Mouse (Mus musculus) embryo, embryonic 11.5 days (tissue): Measurements from ENCODE around the gene 3110082I17Rik.
"Not testable (repeated sequence)": the region's sequence is repeated elsewhere in the genome, so short reads cannot be mapped to it uniquely, and the experiment has no call there.

Source experiments
- DNase-seq: peaks from one replicate; pipeline ENCODE4 v3.0.0-alpha.2; 2012; ENCODE audit warnings: low read depth, low spot score

Gene 3110082I17Rik

DNA sequence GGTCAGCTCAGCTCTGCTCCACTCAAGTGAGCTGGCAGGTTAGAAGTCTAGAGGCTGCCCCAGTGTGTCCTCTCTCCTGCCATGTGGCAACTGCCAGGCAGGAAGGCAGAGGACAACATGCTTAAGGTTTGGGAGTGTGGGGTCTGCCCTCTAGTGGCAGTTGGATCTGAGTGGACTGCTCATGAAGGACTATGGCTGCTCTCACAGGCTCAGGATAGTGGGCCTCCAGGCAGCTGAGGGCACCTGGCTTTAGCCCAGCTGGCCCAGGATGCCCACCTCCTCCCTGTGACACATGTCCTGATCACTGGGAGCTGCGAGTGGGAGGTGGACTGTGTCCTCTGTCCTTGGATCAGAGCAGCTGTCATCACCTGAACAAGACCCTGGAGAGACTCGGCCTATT lies 101.7 kb downstream of the 3110082I17Rik start:
- no peak for DNase-seq

DNA sequence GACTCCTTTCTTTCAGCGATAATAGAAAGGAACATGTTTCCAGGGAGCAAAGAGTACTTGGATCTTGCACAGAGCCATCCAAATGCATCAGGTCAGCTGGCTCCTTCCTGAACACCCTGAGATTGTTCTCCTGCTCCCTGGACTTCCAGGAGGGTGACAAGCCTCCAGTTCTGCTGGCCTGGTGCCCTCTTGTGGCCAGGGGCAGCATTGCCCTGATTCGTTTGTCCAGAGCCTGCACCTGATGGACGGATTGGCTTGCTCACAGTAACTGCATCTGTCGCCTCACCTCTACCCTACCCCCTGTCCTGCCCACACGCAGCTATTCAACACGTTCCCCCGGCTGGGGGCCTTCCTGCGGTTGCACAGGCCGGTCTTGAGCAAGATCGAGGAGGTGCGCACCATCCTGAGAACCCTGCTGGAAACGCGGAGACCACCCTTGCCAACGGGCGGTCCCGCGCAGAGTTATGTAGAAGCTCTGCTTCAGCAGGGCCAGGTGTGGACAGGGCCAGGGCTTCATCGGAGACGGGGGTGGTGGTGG lies 105.0 kb downstream of the 3110082I17Rik start:
- no peak for DNase-seq

DNA sequence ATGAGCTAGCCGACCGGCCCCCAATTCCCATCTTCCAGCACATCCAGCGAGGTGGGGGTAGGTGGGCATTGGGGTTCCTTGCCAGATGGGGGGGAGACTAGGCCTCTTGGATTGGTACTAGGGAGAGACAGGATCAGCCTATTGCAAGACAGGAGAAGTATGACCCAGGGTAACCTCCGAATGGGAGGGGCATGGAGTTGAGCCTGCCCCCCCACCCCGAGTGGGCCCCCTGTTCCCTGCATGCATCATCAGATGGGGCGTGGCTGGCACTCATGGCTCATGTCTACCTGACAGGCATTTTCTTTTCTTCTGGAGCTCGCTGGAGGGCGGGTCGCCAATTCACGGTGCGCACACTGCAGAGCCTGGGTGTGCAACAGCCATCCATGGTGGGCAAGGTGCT lies 106.4 kb downstream of the 3110082I17Rik start:
- DNase-seq: no peak

GRCm38 (mm10) chr5:139353496-139353895 lies 106.8 kb downstream of the 3110082I17Rik start:
- DNase-seq: no peak

GRCm38 (mm10) chr5:139352317-139352716 lies 108.0 kb downstream of the 3110082I17Rik start, which contains the start of gene Cyp2w1:
Cyp2w1 (plus strand) TSS chr5:139352617.
- no peak for DNase-seq

DNA sequence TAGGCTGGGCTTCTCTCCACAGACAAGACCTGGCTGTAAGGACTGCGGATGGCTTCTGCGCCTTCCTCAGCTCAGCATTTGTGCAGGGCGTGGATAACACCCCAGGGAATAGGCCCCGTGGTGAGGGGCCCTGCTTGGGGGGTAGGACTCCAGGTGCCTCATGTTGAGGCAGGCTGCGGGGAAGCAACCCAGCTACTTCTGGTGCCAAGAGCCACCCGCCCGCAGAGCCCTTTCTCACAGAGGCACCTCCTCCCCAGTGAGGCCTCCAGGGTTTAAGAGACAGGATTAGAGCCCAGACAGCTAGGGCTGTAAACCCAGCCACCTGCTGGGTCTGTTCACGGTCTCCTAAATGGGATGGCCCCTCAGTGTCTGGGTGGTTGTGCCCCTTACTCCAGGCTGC lies 108.7 kb downstream of the 3110082I17Rik start:
- no peak for DNase-seq

DNA sequence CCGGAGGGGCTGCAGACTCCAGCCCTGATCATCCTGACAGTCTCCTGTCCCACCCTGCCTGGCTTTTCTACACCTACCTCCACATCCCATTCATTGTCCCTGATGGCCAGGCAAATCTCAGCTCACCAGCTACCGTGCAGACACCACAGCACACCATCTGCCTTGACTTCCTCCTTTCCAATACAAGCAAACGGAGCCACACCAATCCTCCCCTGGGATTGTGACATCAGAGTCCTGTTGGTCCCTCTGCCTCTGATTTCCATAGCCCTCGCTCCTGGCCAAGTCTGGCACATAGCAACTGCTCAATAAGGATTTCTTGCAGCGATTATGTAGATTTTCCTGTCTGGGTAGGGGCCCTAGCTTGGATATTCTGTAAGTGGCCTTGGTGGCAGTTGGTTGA lies 109.2 kb downstream of the 3110082I17Rik start, which contains the start of gene Cox19:
Gene Cox19, minus strand, starts transcription at position 285 of the 400 bp plus-strand sequence.
- DNase-seq: no peak

- no peak for DNase-seq
These were observed 110.6 kb downstream of the 3110082I17Rik start for GRCm38 (mm10) chr5:139349713-139350112.

- DNase-seq: no peak
These were observed 113.1 kb downstream of the 3110082I17Rik start for GRCm38 (mm10) chr5:139347225-139347624.

DNA sequence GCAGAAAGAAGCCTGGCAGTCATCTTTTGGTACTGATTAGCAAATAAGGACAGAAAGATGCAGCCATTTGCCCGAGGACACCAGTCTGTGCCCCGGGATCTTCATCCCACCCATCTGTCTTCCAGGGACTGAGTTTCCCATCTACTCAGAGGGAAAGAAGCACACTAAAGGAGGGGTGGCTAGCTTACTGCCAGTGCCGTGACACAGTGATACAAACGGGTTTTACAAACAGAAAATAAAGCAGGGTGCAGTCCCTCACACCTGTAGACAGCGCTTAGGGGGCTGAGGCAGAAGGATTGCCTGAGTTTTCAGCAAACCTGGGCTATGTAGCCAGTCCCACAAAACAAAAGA lies 115.0 kb downstream of the 3110082I17Rik start:
- DNase-seq: no peak

GRCm38 (mm10) chr5:139344687-139345363 lies 115.5 kb downstream of the 3110082I17Rik start:
- DNase-seq: peak; percentile 88

- DNase-seq: peak; percentile 68
These were observed 116.2 kb downstream of the 3110082I17Rik start for GRCm38 (mm10) chr5:139344021-139344686.

DNA sequence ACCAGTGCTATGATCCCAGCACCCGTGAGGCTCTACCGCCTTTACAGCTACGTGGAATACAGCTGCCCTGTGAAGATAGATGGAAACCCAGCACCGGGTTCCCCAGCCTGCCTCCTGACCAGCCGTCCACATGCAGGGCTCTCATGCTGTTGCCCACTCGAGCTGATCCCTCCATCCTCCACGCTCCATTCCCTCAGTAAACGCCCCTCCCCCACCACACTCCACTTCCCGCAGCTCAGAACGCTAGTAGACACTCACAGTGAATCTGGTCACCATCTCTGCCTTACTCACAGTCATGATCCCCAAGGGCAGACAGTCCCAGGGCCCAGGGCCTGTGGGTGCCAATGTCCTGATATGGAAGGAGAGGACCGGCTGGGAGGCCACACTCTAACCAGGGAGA lies 121.4 kb downstream of the 3110082I17Rik start:
- no peak for DNase-seq

DNA sequence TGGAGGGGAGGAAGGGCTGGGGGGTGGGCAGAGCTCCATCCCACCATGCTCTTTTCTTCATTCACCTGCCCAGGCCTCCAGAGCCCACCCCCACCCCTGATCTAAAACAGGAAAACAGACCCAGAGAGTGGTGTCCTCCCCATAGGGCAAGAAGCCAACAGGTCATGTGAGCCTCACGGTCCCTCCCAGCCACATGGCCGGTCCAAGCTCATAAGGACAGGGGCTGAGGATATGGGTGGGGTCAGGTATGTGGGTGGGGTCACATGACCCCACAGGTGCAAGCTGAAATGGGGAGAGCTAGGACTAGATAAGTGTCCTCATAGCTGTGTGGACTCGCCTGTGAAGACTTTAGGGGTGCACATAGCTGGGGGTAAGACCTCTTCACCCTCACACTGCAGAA lies 121.9 kb downstream of the 3110082I17Rik start:
- no peak for DNase-seq

DNA sequence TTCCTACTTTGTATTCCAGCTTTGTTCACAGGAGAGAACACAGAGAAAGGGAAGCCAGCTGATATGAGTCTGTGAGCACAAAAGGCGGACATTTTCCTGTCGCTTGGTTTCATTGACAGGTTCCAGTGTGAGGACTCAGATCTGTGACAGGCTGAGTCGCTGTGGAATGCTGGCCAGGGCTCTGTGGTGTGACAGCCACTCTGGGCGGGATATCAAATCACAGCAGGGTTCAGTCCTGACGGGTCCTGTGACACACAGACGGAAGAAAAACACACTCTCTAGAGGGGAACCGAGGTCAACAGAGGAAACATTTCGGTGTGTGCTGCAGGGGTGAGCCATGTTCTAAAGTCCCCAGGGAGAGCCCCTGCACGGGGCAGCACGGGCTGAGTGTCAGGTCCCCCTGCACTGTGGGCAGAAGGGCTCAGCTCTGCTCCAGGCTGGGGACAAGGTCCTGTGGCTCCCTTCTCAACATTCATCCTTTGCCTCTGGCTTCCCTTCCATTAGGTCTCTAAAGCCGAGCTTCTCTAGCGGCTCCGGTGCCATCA lies 122.4 kb downstream of the 3110082I17Rik start:
- no peak for DNase-seq

- no peak for DNase-seq
These were observed 124.7 kb downstream of the 3110082I17Rik start for GRCm38 (mm10) chr5:139335634-139336033.

GRCm38 (mm10) chr5:139334394-139334793 lies 125.9 kb downstream of the 3110082I17Rik start:
- DNase-seq: not testable (repeated sequence)

GRCm38 (mm10) chr5:139333301-139334013 lies 126.9 kb downstream of the 3110082I17Rik start:
- no peak for DNase-seq

DNA sequence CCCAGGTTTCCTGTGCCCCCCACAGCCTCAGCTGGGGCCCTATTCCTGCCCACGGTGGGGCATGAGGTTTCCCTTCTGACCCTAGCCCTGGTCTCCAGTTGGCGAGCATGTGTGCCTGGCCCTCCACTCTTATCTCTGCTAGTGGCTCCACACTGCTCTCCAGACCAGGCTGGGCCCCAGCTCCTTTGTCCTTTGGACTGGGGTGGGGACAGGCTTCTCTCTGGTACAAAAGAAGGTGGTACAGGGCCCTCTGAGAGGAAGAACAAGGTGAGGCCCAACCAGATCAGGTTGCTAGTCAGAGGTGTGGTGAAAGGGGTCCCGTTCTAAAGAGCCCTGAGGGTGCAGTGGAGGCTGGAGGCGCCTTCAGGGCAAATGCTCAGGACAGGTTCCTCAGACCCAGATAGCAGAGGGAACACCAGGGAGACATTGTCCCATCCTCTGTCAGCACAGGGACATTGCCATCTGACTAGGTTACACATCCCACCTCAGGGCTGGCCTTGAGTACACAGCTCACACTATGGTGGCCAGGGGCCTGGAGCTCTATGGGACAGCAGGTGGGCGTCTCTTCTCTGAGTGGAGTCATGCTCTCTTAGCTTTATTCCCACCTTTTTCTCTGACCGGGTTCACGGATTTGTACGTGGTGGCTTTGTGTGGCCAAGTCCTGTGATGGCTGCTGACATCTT lies 127.6 kb downstream of the 3110082I17Rik start:
- DNase-seq: no peak

- DNase-seq: peak; percentile 64
These were observed 128.6 kb downstream of the 3110082I17Rik start for GRCm38 (mm10) chr5:139331742-139332141.

GRCm38 (mm10) chr5:139330766-139331165 lies 129.6 kb downstream of the 3110082I17Rik start:
- DNase-seq: no peak
